Mouse (Mus musculus) G1E (cell line): ENCODE measurements around the gene Pygo2. TPM values are rescaled to one million over a fixed set of nuclear protein-coding genes. Genes with fewer than 3 reads are reported as not detected.

Experiments used
- ATAC-seq: 2 replicates; pipeline ENCODE4 v1.8.0; 2016; ENCODE audit warnings: mild to moderate bottlenecking; ENCODE audit not compliant: insufficient number of reproducible peaks, poor library complexity, low FRiP score, severe bottlenecking; ENCODE audit errors: extremely low read depth
- DNase-seq: peaks from one replicate; pipeline ENCODE4 v3.0.0; 2012; ENCODE audit warnings: low spot score
- H3K27me3 ChIP-seq: 2 replicates; pipeline ENCODE4 v1.6.1; 2012; ENCODE audit warnings: mild to moderate bottlenecking, low read length, inconsistent platforms; ENCODE audit not compliant: insufficient read depth
- H3K36me3 ChIP-seq: replicated peaks from 2 replicates; pipeline ENCODE3; 2012; ENCODE audit warnings: mild to moderate bottlenecking, inconsistent platforms
- H3K4me1 ChIP-seq: 2 replicates; pipeline ENCODE4 v1.6.1; 2012; ENCODE audit warnings: low read depth, low read length, inconsistent platforms, mixed read lengths; ENCODE audit not compliant: insufficient read depth
- H3K4me3 ChIP-seq: 2 replicates; pipeline ENCODE4 v1.5.1; 2012; ENCODE audit warnings: low read depth, mild to moderate bottlenecking, inconsistent platforms, low read length, moderate library complexity, mixed read lengths
- H3K9me3 ChIP-seq: replicated peaks from 2 replicates; pipeline ENCODE4 v1.6.1; 2012; ENCODE audit warnings: inconsistent platforms
- CTCF ChIP-seq: IDR thresholded peaks from 2 replicates; pipeline ENCODE4 v1.5.1; 2012; ENCODE audit warnings: low read depth, low read length, inconsistent platforms, mixed read lengths
- GATA1 ChIP-seq: IDR thresholded peaks from 2 replicates; pipeline ENCODE4 v1.6.1; 2012; ENCODE audit warnings: borderline replicate concordance, low read length, inconsistent platforms, mixed read lengths
- GATA2 ChIP-seq: IDR thresholded peaks from 2 replicates; pipeline ENCODE4 v1.6.1; 2012; ENCODE audit warnings: low read depth, low read length, inconsistent platforms, borderline replicate concordance
- POLR2AphosphoS5 ChIP-seq: IDR thresholded peaks from 2 replicates; pipeline ENCODE4 v1.6.1; 2012; ENCODE audit warnings: low read depth, low read length, inconsistent platforms; ENCODE audit not compliant: insufficient replicate concordance
- TAL1 ChIP-seq: conservative IDR thresholded peaks from 2 replicates; pipeline ENCODE4 v1.6.1; 2012; ENCODE audit warnings: low read depth, low read length, inconsistent platforms, mixed read lengths
- polyA plus RNA-seq: library from polyadenylated mRNA; stranded (reverse); fragments of >175 nt; gene quantifications from 2 replicates; pipeline ENCODE4 v1.2.3, GENCODE M21; 2012
- total RNA-seq, 2 experiments: library from RNA; stranded (forward) in 1 of 2; stranded (reverse) in 1 of 2; fragments of 200-1000 nt in 1 of 2; fragments of >200 nt in 1 of 2; fragmentation: Nextera tagmentation in 1 of 2; gene quantifications; 2 replicates each; pipeline ENCODE4 v1.2.3; 2014 to 2017

Pygo2 gene
- total and polyA plus RNA-seq, 3 experiments, result 22.2 to 201 (median 30.9) TPM

DNA sequence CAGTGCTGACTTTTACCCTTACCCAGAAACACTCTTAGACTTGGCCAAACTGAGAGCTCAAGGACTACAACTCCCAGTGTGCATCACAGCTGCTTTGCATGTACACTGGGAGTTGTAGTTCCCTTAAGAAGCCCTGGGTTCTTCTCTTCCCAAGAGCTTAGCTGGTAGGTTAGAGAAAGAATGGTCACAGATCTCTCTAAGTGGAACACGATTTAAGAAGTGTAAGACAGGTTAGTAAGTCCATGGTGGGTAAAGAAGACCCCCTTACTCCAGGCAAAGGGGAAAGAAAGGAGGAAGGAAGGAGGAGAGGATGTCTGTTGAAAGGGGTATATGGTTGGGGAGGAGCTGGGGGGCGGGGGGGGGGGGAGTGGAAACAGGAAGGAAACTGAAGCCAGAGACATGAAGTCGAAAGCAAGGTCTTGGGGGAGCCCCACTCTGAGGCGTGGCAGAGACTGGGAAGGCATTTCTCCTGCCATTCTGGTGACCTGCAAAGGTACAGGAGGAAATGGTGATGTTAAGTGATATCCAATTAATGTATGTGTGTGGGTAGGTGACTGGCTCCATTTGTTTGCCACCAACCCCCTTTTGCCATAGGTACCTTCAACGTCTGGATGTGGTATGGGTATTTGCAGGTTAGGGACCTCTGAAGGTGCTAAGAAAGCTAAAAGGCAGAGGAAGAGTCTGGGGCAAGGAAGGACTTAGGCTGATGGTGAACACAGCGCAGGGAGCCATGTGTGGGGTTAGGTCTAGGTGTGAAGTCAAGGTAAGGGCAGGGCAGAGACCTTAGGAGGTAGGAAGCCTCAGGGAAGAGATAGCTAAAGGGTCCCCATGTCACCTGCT is 40.9 kb upstream of the Pygo2 start:
- no peak for TF ChIP-seq CTCF
- no peak overlapping the region for H3K4me3 ChIP-seq
- H3K4me1 ChIP-seq, result peaks cover 92% of the 10 kb centered on the region
- ATAC-seq (no peak), DNase-seq (peak; percentile 42)
- H3K36me3 ChIP-seq, result peaks cover 70% of the 10 kb centered on the region
- H3K9me3 ChIP-seq, result no peaks in the 10 kb centered on the region
- no peaks in the 10 kb centered on the region for H3K27me3 ChIP-seq

- Histone ChIP-seq H3K9me3 (no peaks in the 10 kb centered on the region), H3K4me1 (peaks cover 90% of the 10 kb centered on the region), H3K36me3 (peaks cover 60% of the 10 kb centered on the region), H3K27me3 (no peaks in the 10 kb centered on the region), H3K4me3 (no peak overlapping the region; the same call in 1 of the 2 replicates)
- DNase-seq (no peak), ATAC-seq (no peak)
- TF ChIP-seq GATA2, result no peak
- TF ChIP-seq TAL1, result no peak
- no peak for TF ChIP-seq POLR2AphosphoS5
- TF ChIP-seq CTCF, result no peak
- TF ChIP-seq GATA1, result no peak
These were observed 39.9 kb upstream of the Pygo2 start for GRCm38 (mm10) chr3:89390111-89390515.

DNA sequence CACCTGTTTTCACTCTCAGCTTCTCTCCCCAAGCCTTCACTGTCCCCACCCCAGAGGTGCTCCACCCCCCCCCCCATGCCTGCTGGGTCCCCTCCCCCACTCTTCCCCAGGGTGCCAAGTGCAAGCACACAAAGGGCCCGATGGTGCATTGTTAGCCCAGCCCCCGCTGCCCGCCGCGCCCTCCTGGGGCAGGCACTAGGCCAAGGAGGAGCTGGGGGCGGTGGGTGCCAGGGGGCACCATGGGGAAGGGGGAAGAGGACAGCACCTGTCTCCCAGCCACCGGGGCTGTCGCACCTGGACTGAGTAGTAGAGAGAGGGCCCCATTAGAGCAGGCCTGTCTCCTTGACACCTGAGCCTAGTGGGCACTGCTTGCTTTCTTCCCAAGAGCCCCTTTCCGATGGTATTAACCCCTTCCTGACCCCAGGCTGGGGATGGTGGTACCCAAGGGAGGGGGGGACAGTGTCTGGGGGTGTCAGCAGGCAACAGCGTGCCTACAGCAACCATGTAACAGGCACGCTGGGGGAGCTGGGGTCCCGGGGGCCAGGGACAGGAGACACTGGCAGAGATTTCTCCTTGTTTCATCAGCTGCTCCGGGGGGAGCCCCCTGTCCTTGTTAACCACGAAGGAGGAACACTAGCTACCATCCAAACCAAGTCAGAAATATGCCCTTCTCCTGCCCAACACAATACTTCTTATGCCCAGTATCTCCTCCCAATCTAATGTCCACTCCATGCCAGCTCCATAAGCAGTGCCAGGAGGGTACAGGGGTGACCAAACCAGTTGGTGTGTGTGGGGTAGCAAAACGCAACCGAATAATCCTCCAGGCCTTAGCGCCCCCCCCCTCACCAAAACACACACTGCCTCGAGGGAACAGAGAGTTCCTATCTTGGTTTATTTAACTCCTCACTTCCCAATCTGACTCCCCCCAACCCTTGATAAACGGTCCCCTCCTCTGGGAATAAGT is 39.0 kb upstream of the Pygo2 start:
- peak overlapping the region; percentile 83 for H3K4me3 ChIP-seq
- TF ChIP-seq GATA1, result no peak
- H3K9me3 ChIP-seq, result no peaks in the 10 kb centered on the region
- H3K4me1 ChIP-seq, result peaks cover 90% of the 10 kb centered on the region
- DNase-seq (no peak), ATAC-seq (no peak)
- H3K27me3 ChIP-seq, result no peaks in the 10 kb centered on the region
- peaks cover 51% of the 10 kb centered on the region for H3K36me3 ChIP-seq

GRCm38 (mm10) chr3:89391663-89392511 is 38.1 kb upstream of the Pygo2 start:
- Histone ChIP-seq H3K4me1 (peaks cover 90% of the 10 kb centered on the region), H3K36me3 (peaks cover 42% of the 10 kb centered on the region)

DNA sequence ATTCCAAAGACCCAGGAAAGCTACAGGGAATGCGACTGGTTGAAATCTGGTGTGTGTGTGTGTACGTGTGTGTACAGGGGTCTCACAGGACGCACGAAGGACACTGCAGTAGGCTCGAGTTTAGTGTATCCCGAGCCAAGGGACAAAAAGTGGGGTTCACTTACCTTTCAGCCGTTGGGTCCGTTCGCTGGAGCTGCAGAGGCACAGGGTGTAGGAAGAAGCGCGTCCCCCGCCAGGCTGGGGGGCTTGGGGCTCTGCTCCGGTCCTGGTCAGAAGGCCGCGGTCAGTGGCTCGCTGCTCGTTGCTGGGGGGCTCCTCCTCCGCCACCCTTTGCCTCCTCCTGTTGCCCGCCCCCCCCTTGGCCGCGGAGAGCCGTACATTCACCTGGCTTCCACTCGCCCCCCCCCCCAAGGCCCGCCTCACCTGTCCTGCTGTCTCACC is 37.1 kb upstream of the Pygo2 start:
- Histone ChIP-seq H3K27me3 (no peaks in the 10 kb centered on the region), H3K9me3 (no peaks in the 10 kb centered on the region), H3K4me3 (peak overlapping the region; percentile 83), H3K36me3 (peaks cover 33% of the 10 kb centered on the region), H3K4me1 (peaks cover 82% of the 10 kb centered on the region)
- DNase-seq, result no peak
- TF ChIP-seq GATA2, result no peak
- no peak for TF ChIP-seq TAL1
- TF ChIP-seq GATA1, result no peak
- no peak for TF ChIP-seq CTCF
- TF ChIP-seq POLR2AphosphoS5, result no peak
- ATAC-seq, result no peak

More at GRCm38 (mm10) chr3:89391663-89392511, 38.1 kb upstream of the Pygo2 start:
- ATAC-seq (no peak), DNase-seq (peak; percentile 37)
- H3K9me3 ChIP-seq, result no peaks in the 10 kb centered on the region
- peak overlapping the region; percentile 83 for H3K4me3 ChIP-seq
- TF ChIP-seq CTCF, result no peak
- no peak for TF ChIP-seq GATA2
- no peak for TF ChIP-seq TAL1
- no peak for TF ChIP-seq GATA1
- TF ChIP-seq POLR2AphosphoS5, result no peak
- no peaks in the 10 kb centered on the region for H3K27me3 ChIP-seq
